Mouse (Mus musculus) cerebellum, adult 9-10 months (tissue): ENCODE data around the gene Shb.

Experiments
- DNase-seq: peaks from one replicate; pipeline ENCODE4 v3.0.0; 2022

Gene Shb

GRCm38 (mm10) chr4:45532375-45532774, at the start of gene Shb:
Gene Shb (minus strand): TSS chr4:45532470.
- no peak for DNase-seq

DNA sequence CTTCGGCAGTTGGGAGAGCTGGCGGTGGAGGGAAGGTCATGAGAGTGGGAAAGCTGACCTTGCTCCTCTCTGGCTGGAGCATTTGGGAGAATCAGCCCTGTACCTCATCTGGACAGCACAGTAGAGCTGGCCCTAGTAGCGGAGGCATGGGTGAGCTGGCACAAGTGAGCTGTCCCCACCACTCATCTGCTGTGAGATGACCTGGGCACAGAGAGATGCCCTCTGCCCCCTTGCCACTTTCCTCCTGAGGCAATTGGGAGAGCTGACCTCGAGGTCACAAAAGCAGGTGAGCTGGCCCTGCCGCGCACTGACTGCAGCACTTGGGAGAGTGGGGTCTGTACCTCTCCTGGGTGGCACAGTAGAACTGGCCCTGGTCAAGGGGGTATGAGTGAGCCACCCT, 48.8 kb upstream of the Shb start:
- DNase-seq: no peak

DNA sequence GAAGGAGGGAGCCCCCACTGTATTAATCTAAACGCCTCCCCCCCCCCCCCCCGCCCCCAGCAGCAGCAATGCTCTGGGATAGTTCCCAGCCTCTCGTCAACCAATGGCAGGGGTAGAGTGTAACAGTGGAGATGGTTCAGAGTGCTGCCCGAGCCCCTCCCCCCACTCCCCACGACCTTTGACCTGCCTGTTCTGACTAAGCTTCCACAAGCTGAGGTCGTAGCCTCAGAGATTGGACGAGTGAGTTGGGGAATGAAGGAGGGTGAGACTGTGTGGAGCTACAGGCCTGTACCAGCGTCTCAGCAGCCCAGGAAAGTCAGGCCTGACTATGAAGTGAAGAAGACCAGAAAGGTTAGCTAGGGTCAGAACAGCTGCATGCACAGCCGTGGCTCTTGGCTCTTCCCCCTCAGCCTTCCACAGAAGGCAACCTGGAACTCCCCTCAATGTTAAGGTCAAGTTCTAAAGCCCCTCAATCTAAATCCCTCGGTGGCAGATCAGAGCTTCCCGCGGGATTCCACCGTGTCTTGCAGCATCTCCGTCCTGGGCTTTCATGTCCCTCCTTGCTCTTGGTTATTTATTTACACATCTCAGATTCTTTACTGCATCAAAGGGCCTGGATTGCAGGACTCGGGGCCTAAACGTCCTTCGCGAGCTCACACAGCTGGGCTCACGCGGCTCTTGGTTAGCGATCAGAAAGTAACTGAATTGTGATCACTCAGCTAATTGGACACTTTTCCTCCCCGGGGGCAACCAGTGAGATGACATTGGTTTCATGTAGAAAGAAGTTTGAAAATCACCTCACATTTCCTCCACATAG, 46.5 kb upstream of the Shb start:
- DNase-seq: no peak

DNA sequence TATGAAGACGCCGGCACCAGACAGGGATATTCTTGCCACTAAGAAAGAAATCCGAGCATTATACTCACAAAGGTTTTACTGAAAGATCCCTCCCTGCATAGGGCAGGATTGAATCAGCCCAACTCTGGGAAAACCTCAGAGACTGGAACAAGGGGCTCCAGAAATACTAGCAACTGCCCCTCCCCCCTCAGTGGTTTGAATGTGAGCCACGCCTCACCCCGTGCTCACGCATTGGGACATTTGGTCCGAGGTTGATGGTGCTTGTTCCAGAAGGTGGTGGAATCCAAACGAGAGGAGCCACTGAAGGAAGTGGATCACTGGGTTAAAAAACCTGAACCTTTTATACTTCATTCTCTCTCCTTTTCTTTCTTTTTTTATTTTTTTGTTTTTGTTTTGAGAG, 45.4 kb upstream of the Shb start:
- no peak for DNase-seq

DNA sequence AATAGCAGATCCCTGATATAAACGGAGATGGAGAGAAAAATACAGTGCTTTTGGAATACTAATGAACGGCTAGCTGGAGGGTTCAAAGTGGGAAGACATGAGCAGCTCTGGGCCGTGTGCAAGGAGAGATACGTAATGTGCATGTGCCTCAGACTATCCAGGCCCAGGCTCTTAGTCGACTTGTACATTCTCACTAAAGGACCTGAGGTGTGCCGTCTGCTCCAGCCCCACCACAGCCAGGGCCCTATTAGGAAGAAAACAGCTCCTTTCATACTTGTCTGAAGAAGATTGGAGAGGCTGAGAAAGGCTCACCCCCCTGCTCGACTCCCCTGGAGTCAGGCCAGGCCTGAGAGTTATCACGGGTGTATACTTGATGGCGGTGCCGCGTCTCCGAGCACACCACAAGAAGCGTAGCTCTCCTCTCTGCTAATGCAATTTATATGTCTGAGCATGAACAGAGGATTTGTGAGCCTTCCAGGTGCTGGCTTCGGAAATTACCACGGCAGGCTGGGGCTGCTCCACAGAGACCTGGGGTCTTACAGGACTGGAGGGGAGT, 42.4 kb upstream of the Shb start:
- no peak for DNase-seq

DNA sequence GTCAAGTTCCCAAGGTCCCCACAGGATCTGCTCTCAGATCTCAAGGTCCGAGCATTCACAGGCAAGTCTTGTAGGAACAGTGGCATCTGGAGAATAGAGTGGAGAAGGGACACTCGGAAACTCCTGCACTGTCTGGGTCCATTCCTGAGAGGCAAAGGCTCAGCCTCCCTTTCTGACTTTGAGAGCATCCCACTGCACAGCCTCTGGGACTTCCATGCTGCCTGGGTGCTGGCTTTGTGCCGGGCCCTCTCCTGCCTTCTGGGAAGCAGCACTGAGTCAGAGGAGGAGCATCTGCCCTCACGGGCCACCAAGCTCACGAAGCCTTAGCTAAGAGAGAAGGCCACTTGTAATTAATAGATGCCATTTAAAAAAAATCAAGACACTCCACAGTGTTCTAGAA, 37.3 kb upstream of the Shb start:
- DNase-seq: no peak

DNA sequence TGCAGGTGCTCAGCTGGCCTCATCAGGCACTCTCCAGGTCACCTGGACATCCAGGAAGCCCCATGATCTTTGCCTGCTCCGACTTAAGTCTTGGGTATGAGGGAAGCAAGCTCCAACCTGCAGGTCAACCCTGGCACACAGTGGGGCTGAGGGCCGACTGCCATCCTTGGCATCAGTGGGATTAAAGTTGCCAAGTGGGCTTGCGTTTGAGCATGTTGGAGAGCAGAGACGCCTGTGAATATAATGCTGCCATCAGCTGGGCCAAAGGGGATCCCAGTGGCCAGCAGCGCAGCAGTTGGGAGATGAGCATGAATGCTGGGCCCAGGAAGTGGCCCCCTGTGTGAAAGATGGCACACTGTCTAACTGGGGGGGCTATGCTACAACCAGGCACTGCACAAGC, 25.9 kb upstream of the Shb start:
- no peak for DNase-seq

- no peak for DNase-seq
Observed at GRCm38 (mm10) chr4:45552571-45552970, 20.3 kb upstream of the Shb start.

- no peak for DNase-seq
Observed at GRCm38 (mm10) chr4:45550970-45551369, 18.7 kb upstream of the Shb start.

DNA sequence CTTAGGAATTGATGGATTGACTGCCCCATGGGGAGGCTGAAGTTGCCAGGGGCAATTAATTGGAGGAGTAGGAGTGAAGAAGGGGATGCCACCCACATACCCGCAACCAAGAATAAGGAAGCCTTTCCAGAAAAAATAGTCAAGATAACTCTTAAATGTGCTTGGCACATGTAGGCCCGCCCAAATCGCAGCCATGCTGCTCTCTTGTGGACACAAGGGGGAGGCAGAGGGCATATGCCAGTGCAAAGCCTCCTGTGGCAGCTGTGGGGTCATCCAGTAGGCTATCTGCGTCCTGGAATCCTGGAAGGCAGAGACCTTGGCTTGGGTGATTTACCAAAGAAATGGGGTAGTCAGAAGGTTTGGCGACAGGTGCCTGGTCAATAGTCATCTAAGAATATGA, 17.2 kb upstream of the Shb start:
- no peak for DNase-seq

DNA sequence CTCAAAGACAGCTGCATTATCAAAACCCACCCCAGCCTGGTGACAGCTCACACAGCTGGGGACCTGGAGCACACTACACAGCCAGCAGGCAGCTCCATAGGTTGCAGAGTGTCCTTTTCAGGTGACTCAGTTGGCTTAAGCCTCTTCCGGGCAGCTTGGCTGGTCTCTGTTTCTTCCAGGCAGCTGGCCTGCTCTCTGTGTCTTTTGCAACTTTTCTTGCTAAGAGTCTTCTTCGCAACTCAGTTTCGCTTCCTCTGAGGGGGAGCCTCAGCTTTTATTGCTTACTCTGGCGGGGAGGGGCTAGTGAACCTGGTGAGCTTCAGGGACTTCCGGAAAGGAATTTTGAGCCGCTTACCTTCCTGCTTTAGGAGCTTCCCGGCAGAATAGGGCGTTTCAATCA, 13.6 kb upstream of the Shb start:
- DNase-seq: no peak

DNA sequence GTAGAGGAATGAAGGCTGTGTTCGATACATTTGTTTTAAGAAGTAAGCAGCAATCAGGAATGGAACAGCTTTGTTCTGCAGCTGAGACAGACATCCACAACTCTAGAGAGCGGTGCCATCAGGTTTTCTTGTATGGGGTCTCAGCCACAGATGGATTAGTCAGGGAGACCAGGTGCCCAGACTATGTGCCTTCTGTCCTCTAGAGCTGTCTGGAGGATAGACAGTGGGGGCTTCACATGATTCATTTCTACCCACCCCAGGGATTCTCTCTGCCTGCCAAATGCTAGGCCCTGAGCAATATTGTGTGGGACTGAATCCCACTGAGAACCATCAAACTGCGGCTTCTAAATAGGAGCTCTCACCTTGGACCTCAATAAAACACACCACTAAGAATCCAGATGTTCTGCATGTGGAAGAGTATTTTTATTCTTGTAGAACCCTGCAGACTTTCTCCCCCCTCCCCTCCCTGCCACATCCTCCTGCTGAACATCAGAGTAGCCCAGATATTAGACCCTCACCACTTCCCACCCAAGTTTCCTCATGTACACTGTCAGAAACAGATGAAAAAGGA, 11.3 kb upstream of the Shb start:
- DNase-seq: no peak

GRCm38 (mm10) chr4:45540151-45540933, 8.1 kb upstream of the Shb start:
- no peak for DNase-seq

GRCm38 (mm10) chr4:45539187-45539586, 6.9 kb upstream of the Shb start:
- no peak for DNase-seq

GRCm38 (mm10) chr4:45533436-45533940, 1.2 kb upstream of the Shb start:
- DNase-seq: no peak

GRCm38 (mm10) chr4:45530662-45531542, 1.4 kb downstream of the Shb start:
- peak; percentile 73 for DNase-seq

GRCm38 (mm10) chr4:45529986-45530597, 2.2 kb downstream of the Shb start:
- DNase-seq: no peak

GRCm38 (mm10) chr4:45529201-45529985, 2.9 kb downstream of the Shb start:
- DNase-seq: no peak

GRCm38 (mm10) chr4:45528355-45529198, 3.7 kb downstream of the Shb start:
- DNase-seq: no peak
